Mouse (Mus musculus): Measurements from ENCODE around the gene Abca1. TPM values are rescaled to one million over a fixed set of nuclear protein-coding genes. Genes with fewer than 3 reads are reported as not detected.

Abca1 gene
- polyA plus RNA-seq, 1 experiment from 2014 or later = 4.1 TPM

DNA sequence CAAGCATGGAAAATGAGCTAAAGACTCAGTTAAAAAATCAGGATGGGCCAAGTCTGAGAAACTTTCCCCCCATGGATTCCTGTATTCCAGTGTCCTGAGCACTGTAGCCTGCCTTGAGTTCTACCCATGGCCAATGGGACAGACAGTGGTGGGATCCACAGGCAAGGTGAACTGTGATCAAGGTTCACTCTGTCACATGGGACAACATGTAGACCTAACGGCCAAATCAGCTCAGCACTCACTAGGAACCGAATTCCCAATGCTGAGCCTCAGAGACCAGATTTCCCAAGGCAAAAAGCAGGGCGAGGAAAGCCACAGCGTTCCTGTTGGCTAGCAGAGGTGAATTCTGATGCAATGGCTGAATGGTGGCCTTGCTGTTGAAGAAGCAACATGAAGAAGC is 64.8 kb downstream of the Abca1 start:
- no peak overlapping the region for H3K9ac ChIP-seq (ENCODE audit: low read length)
- no peaks in the 10 kb centered on the region for H3K27me3 ChIP-seq (ENCODE audit: control insufficient read depth, insufficient read depth, low read length)
- no peaks in the 10 kb centered on the region for H3K9me3 ChIP-seq (replicated peaks; ENCODE audit: control insufficient read depth, low read length)
- H3K4me1 ChIP-seq (ENCODE audit: control insufficient read depth, insufficient read depth, low read length) = no peaks in the 10 kb centered on the region
- no peak overlapping the region for H3K4me2 ChIP-seq (ENCODE audit: low read depth, low read length)
- no peak overlapping the region for H3K4me3 ChIP-seq (ENCODE audit: low read length)
- no peak overlapping the region for H3K27ac ChIP-seq (ENCODE audit: low read length)
- H3K36me3 ChIP-seq (ENCODE audit: control insufficient read depth, insufficient read depth) = 0 out of 2 replicates have a peak, but pooled peaks cover 2% of the 10 kb centered on the region
- no peak for ATAC-seq (replicated peaks; ENCODE audit: extremely low read depth, insufficient read depth, low FRiP score)
- 87% methylated on average over 4 of the region's 4 CpGs for WGBS

DNA sequence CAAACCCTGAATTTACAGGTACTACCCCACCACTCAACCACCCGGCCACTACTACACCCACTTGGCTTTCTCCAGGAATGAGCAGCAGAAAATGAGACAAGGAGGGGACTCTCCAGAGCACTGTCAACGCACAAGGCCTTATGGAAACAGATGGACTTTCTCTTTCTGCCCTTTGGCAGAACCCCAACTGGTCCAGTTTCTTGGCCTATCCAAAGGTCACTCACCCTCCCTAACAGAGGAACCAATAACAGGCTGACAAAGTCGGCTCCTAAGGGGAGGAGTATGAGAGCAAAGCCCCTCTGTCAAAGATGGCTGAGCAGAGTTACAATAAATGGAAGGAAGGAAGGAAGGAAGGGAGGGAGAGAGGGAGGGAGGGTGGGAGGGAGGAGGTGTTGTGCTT is 65.4 kb downstream of the Abca1 start:
- Histone ChIP-seq H3K4me1 (ENCODE audit: control insufficient read depth, insufficient read depth, low read length) (no peaks in the 10 kb centered on the region), H3K4me3 (ENCODE audit: low read length) (no peak overlapping the region), H3K4me2 (ENCODE audit: low read depth, low read length) (no peak overlapping the region), H3K36me3 (ENCODE audit: control insufficient read depth, insufficient read depth) (0 out of 2 replicates have a peak, but pooled peaks cover 2% of the 10 kb centered on the region), H3K9me3 (replicated peaks; ENCODE audit: control insufficient read depth, low read length) (no peaks in the 10 kb centered on the region), H3K27ac (ENCODE audit: low read length) (no peak overlapping the region), H3K27me3 (ENCODE audit: control insufficient read depth, insufficient read depth, low read length) (no peaks in the 10 kb centered on the region), H3K9ac (ENCODE audit: low read length) (no peak overlapping the region)
- 63% methylated on average over 3 of the region's 3 CpGs for WGBS
- no peak for ATAC-seq (replicated peaks; ENCODE audit: extremely low read depth, insufficient read depth, low FRiP score)

GRCm38 (mm10) chr4:53093615-53094014 is 66.1 kb downstream of the Abca1 start:
- H3K9ac ChIP-seq (ENCODE audit: low read length) = no peak overlapping the region
- peaks cover 4% of the 10 kb centered on the region; the same call in 1 of the 2 replicates for H3K36me3 ChIP-seq (ENCODE audit: control insufficient read depth, insufficient read depth)
- ATAC-seq (replicated peaks; ENCODE audit: extremely low read depth, insufficient read depth, low FRiP score) = no peak
- no peaks in the 10 kb centered on the region for H3K4me1 ChIP-seq (ENCODE audit: control insufficient read depth, insufficient read depth, low read length)
- 89% methylated on average over 4 of the region's 4 CpGs for WGBS
- H3K27ac ChIP-seq (ENCODE audit: low read length) = no peak overlapping the region
- H3K4me2 ChIP-seq (ENCODE audit: low read depth, low read length) = no peak overlapping the region
- no peak overlapping the region for H3K4me3 ChIP-seq (ENCODE audit: low read length)
- H3K9me3 ChIP-seq (replicated peaks; ENCODE audit: control insufficient read depth, low read length) = no peaks in the 10 kb centered on the region
- no peaks in the 10 kb centered on the region for H3K27me3 ChIP-seq (ENCODE audit: control insufficient read depth, insufficient read depth, low read length)

DNA sequence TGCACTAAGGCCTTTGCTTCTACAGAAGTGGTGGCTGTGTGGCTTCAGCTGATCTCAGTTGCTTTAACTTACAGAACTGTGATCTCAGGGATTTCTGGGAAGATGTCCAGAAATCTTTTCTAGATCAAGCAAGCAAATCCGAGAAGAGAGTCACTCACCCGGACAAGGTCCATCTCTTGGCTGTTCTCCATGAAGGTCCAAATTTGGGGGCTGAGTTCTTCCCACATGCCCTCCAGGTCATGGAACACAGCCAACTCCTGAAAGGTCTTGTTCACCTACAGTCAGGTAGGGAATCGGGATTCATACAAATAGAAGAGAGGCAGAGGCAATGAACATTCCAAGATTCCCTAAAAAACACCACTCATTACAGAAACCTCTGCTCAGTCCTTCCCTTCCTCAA is 70.1 kb downstream of the Abca1 start:
- Histone ChIP-seq H3K9ac (ENCODE audit: low read length) (no peak overlapping the region), H3K27ac (ENCODE audit: low read length) (no peak overlapping the region), H3K4me1 (ENCODE audit: control insufficient read depth, insufficient read depth, low read length) (no peaks in the 10 kb centered on the region), H3K9me3 (replicated peaks; ENCODE audit: control insufficient read depth, low read length) (no peaks in the 10 kb centered on the region), H3K4me3 (ENCODE audit: low read length) (no peak overlapping the region), H3K36me3 (ENCODE audit: control insufficient read depth, insufficient read depth) (peaks cover 13% of the 10 kb centered on the region; the same call in 1 of the 2 replicates), H3K27me3 (ENCODE audit: control insufficient read depth, insufficient read depth, low read length) (no peaks in the 10 kb centered on the region), H3K4me2 (ENCODE audit: low read depth, low read length) (no peak overlapping the region)
- 74% methylated on average over 3 of the region's 3 CpGs for WGBS
- ATAC-seq (replicated peaks; ENCODE audit: extremely low read depth, insufficient read depth, low FRiP score) = no peak

- WGBS = 46% methylated on average over 4 of the region's 4 CpGs
- no peaks in the 10 kb centered on the region for H3K9me3 ChIP-seq (replicated peaks; ENCODE audit: control insufficient read depth, low read length)
- H3K4me2 ChIP-seq (ENCODE audit: low read depth, low read length) = no peak overlapping the region
- no peak for ATAC-seq (replicated peaks; ENCODE audit: extremely low read depth, insufficient read depth, low FRiP score)
- no peak overlapping the region for H3K9ac ChIP-seq (ENCODE audit: low read length)
- H3K27ac ChIP-seq (ENCODE audit: low read length) = no peak overlapping the region
- no peaks in the 10 kb centered on the region for H3K4me1 ChIP-seq (ENCODE audit: control insufficient read depth, insufficient read depth, low read length)
- no peak overlapping the region for H3K4me3 ChIP-seq (ENCODE audit: low read length)
- H3K27me3 ChIP-seq (ENCODE audit: control insufficient read depth, insufficient read depth, low read length) = no peaks in the 10 kb centered on the region
- H3K36me3 ChIP-seq (ENCODE audit: control insufficient read depth, insufficient read depth) = peaks cover 17% of the 10 kb centered on the region
Observed at GRCm38 (mm10) chr4:53088999-53089398, 70.7 kb downstream of the Abca1 start.

GRCm38 (mm10) chr4:53086636-53087035 is 73.1 kb downstream of the Abca1 start:
- Histone ChIP-seq H3K36me3 (ENCODE audit: control insufficient read depth, insufficient read depth) (peaks cover 28% of the 10 kb centered on the region), H3K4me1 (ENCODE audit: control insufficient read depth, insufficient read depth, low read length) (no peaks in the 10 kb centered on the region), H3K9ac (ENCODE audit: low read length) (no peak overlapping the region), H3K4me3 (ENCODE audit: low read length) (no peak overlapping the region), H3K4me2 (ENCODE audit: low read depth, low read length) (no peak overlapping the region), H3K27ac (ENCODE audit: low read length) (no peak overlapping the region), H3K27me3 (ENCODE audit: control insufficient read depth, insufficient read depth, low read length) (no peaks in the 10 kb centered on the region), H3K9me3 (replicated peaks; ENCODE audit: control insufficient read depth, low read length) (no peaks in the 10 kb centered on the region)
- ATAC-seq (replicated peaks; ENCODE audit: extremely low read depth, insufficient read depth, low FRiP score) = no peak
- WGBS = 52% methylated on average over 2 of the region's 2 CpGs

DNA sequence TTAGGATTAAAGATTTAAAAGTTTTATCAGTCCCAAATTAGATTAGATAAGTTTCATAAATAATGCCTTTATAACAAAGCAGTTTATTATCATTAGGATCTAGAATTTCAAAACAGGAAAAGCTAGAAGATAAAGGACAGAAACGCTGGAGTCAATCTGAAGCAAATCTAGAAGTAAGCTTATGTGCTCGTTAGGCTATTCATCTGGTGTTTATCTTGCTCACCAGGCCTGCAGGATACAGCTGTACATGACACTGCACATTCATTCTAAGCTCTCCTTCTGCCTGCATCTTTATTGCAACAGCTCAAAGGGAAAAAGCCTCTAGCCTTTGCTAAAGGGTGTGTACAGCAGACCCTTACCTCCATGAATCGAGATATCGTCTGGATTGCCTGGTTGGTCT is 74.1 kb downstream of the Abca1 start:
- no peak overlapping the region for H3K27ac ChIP-seq (ENCODE audit: low read length)
- no peak for ATAC-seq (replicated peaks; ENCODE audit: extremely low read depth, insufficient read depth, low FRiP score)
- peaks cover 30% of the 10 kb centered on the region for H3K36me3 ChIP-seq (ENCODE audit: control insufficient read depth, insufficient read depth)
- H3K27me3 ChIP-seq (ENCODE audit: control insufficient read depth, insufficient read depth, low read length) = no peaks in the 10 kb centered on the region
- no peak overlapping the region for H3K4me2 ChIP-seq (ENCODE audit: low read depth, low read length)
- WGBS = 53% methylated on average over 4 of the region's 4 CpGs
- no peak overlapping the region for H3K4me3 ChIP-seq (ENCODE audit: low read length)
- no peaks in the 10 kb centered on the region for H3K4me1 ChIP-seq (ENCODE audit: control insufficient read depth, insufficient read depth, low read length)
- no peak overlapping the region for H3K9ac ChIP-seq (ENCODE audit: low read length)
- no peaks in the 10 kb centered on the region for H3K9me3 ChIP-seq (replicated peaks; ENCODE audit: control insufficient read depth, low read length)

- Histone ChIP-seq H3K27me3 (ENCODE audit: control insufficient read depth, insufficient read depth, low read length) (no peaks in the 10 kb centered on the region), H3K4me1 (ENCODE audit: control insufficient read depth, insufficient read depth, low read length) (no peaks in the 10 kb centered on the region), H3K27ac (ENCODE audit: low read length) (no peak overlapping the region), H3K9ac (ENCODE audit: low read length) (no peak overlapping the region), H3K4me2 (ENCODE audit: low read depth, low read length) (no peak overlapping the region), H3K36me3 (ENCODE audit: control insufficient read depth, insufficient read depth) (peaks cover 26% of the 10 kb centered on the region), H3K9me3 (replicated peaks; ENCODE audit: control insufficient read depth, low read length) (no peaks in the 10 kb centered on the region), H3K4me3 (ENCODE audit: low read length) (no peak overlapping the region)
- ATAC-seq (replicated peaks; ENCODE audit: extremely low read depth, insufficient read depth, low FRiP score) = no peak
- 93% methylated on average over 2 of the region's 2 CpGs for WGBS
Observed at GRCm38 (mm10) chr4:53083071-53083470, 76.6 kb downstream of the Abca1 start.

DNA sequence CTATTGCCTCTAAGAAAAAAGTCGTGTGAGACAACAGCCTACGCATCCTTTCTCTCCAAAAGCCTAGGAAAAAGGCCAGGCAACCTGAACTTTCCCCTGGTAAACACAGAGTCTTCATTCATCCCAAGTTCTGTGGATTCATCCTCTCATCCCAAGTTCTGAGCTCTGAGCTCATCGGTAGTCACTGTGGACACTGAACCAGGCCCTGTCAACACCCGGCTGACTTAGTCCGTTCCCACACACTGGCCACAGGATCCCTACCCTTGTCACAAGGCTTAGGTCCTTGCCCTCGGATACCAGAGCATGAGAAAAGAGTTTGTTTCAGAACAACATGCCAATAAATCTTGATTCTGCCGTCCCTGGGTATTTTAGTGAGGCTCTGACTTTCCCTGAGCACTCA is 77.2 kb downstream of the Abca1 start:
- peaks cover 31% of the 10 kb centered on the region for H3K36me3 ChIP-seq (ENCODE audit: control insufficient read depth, insufficient read depth)
- H3K4me2 ChIP-seq (ENCODE audit: low read depth, low read length) = no peak overlapping the region
- H3K4me1 ChIP-seq (ENCODE audit: control insufficient read depth, insufficient read depth, low read length) = no peaks in the 10 kb centered on the region
- H3K27ac ChIP-seq (ENCODE audit: low read length) = no peak overlapping the region
- ATAC-seq (replicated peaks; ENCODE audit: extremely low read depth, insufficient read depth, low FRiP score) = no peak
- no peak overlapping the region for H3K9ac ChIP-seq (ENCODE audit: low read length)
- no peaks in the 10 kb centered on the region for H3K27me3 ChIP-seq (ENCODE audit: control insufficient read depth, insufficient read depth, low read length)
- WGBS = 78% methylated on average over 7 of the region's 7 CpGs
- no peaks in the 10 kb centered on the region for H3K9me3 ChIP-seq (replicated peaks; ENCODE audit: control insufficient read depth, low read length)
- no peak overlapping the region for H3K4me3 ChIP-seq (ENCODE audit: low read length)

DNA sequence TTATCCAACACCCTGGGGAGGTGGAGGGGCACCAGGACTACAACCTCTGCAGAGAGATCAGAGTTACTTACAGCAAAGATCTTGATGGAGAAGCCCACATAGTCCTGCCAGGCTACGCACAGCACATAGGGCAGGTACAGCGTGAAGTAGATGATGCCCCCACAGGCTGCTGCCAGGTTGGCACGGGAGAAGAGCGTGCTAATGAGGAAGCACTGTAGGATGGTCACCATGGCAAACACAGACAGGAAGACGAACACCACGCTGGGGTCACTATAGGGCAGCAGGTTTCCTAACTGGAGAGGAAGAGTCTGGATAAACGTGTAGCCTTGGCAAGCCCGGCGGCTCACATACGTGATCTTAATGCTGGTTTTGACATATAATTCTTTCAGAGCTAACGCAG is 77.8 kb downstream of the Abca1 start:
- Histone ChIP-seq H3K9me3 (replicated peaks; ENCODE audit: control insufficient read depth, low read length) (no peaks in the 10 kb centered on the region), H3K4me2 (ENCODE audit: low read depth, low read length) (no peak overlapping the region), H3K27me3 (ENCODE audit: control insufficient read depth, insufficient read depth, low read length) (no peaks in the 10 kb centered on the region), H3K36me3 (ENCODE audit: control insufficient read depth, insufficient read depth) (peaks cover 35% of the 10 kb centered on the region), H3K27ac (ENCODE audit: low read length) (no peak overlapping the region), H3K4me1 (ENCODE audit: control insufficient read depth, insufficient read depth, low read length) (no peaks in the 10 kb centered on the region), H3K4me3 (ENCODE audit: low read length) (no peak overlapping the region), H3K9ac (ENCODE audit: low read length) (no peak overlapping the region)
- WGBS = 85% methylated on average over 11 of the region's 11 CpGs
- ATAC-seq (replicated peaks; ENCODE audit: extremely low read depth, insufficient read depth, low FRiP score) = no peak
